Mouse (Mus musculus): ENCODE data around the gene Kazald1. TPM values are rescaled to one million over a fixed set of nuclear protein-coding genes. Genes with fewer than 3 reads are reported as not detected.
A peak's percentile ranks its signal among the peaks of the same experiment; 100 is the strongest.

Gene Kazald1
- polyA plus RNA-seq, 1 experiment, result not detected

GRCm38 (mm10) chr19:45047417-45047934 lies 27.6 kb upstream of the Kazald1 start, which contains the start of gene Sfxn3:
Gene Sfxn3 (plus strand): TSS chr19:45047503.
- Histone ChIP-seq H3K4me3 (ENCODE audit: insufficient read depth, low read depth, low read length) (peak within 1 kb of the TSS; percentile 61), H3K4me1 (ENCODE audit: control insufficient read depth, insufficient read depth, low read length) (peaks cover 31% of the 10 kb centered on the region), H3K27ac (ENCODE audit: insufficient read depth, low read depth, low read length) (peak within 1 kb of the TSS; percentile 96)
- TF ChIP-seq CTCF (IDR thresholded peaks at IDR 0.05; ENCODE audit: insufficient read depth, low read depth, low read length) (peak; percentile 76; the same call in 1 of the 2 replicates), POLR2A (IDR thresholded peaks at IDR 0.05; ENCODE audit: insufficient read depth, low read depth, low read length) (peak; percentile 60)
- WGBS, result under 1% methylated on average over 26 of the region's 26 CpGs

- H3K4me3 ChIP-seq (ENCODE audit: insufficient read depth, low read depth, low read length), result peak overlapping the region; percentile 61
- no peak for TF ChIP-seq CTCF (IDR thresholded peaks at IDR 0.05; ENCODE audit: insufficient read depth, low read depth, low read length)
- TF ChIP-seq POLR2A (IDR thresholded peaks at IDR 0.05; ENCODE audit: insufficient read depth, low read depth, low read length), result no peak
- H3K27ac ChIP-seq (ENCODE audit: insufficient read depth, low read depth, low read length), result peak overlapping the region; percentile 96
- peaks cover 31% of the 10 kb centered on the region for H3K4me1 ChIP-seq (ENCODE audit: control insufficient read depth, insufficient read depth, low read length)
- 2% methylated on average over 11 of the region's 11 CpGs for WGBS
Measured at GRCm38 (mm10) chr19:45047935-45048643, 27.0 kb upstream of the Kazald1 start.

GRCm38 (mm10) chr19:45048644-45049365 lies 26.2 kb upstream of the Kazald1 start:
- Histone ChIP-seq H3K4me3 (ENCODE audit: insufficient read depth, low read depth, low read length) (peak overlapping the region; percentile 61), H3K27ac (ENCODE audit: insufficient read depth, low read depth, low read length) (peak overlapping the region; percentile 96), H3K4me1 (ENCODE audit: control insufficient read depth, insufficient read depth, low read length) (peaks cover 34% of the 10 kb centered on the region)
- TF ChIP-seq POLR2A (IDR thresholded peaks at IDR 0.05; ENCODE audit: insufficient read depth, low read depth, low read length) (no peak), CTCF (IDR thresholded peaks at IDR 0.05; ENCODE audit: insufficient read depth, low read depth, low read length) (no peak)
- 59% methylated on average over 12 of the region's 12 CpGs for WGBS

- no peak for TF ChIP-seq CTCF (IDR thresholded peaks at IDR 0.05; ENCODE audit: insufficient read depth, low read depth, low read length)
- TF ChIP-seq POLR2A (IDR thresholded peaks at IDR 0.05; ENCODE audit: insufficient read depth, low read depth, low read length), result no peak
- 59% methylated on average over 9 of the region's 9 CpGs for WGBS
- H3K27ac ChIP-seq (ENCODE audit: insufficient read depth, low read depth, low read length), result no peak overlapping the region
- H3K4me1 ChIP-seq (ENCODE audit: control insufficient read depth, insufficient read depth, low read length), result peaks cover 36% of the 10 kb centered on the region
- peak overlapping the region; percentile 61; the same call in 1 of the 2 replicates for H3K4me3 ChIP-seq (ENCODE audit: insufficient read depth, low read depth, low read length)
Measured at GRCm38 (mm10) chr19:45049523-45049922, 25.5 kb upstream of the Kazald1 start.

GRCm38 (mm10) chr19:45053451-45053850 lies 21.6 kb upstream of the Kazald1 start:
- TF ChIP-seq CTCF (IDR thresholded peaks at IDR 0.05; ENCODE audit: insufficient read depth, low read depth, low read length) (no peak), POLR2A (IDR thresholded peaks at IDR 0.05; ENCODE audit: insufficient read depth, low read depth, low read length) (no peak)
- peaks cover 43% of the 10 kb centered on the region for H3K4me1 ChIP-seq (ENCODE audit: control insufficient read depth, insufficient read depth, low read length)
- H3K4me3 ChIP-seq (ENCODE audit: insufficient read depth, low read depth, low read length), result no peak overlapping the region
- no peak overlapping the region for H3K27ac ChIP-seq (ENCODE audit: insufficient read depth, low read depth, low read length)
- WGBS, result 89% methylated on average over 8 of the region's 8 CpGs

GRCm38 (mm10) chr19:45054892-45055690 lies 19.9 kb upstream of the Kazald1 start:
- TF ChIP-seq POLR2A (IDR thresholded peaks at IDR 0.05; ENCODE audit: insufficient read depth, low read depth, low read length) (no peak), CTCF (IDR thresholded peaks at IDR 0.05; ENCODE audit: insufficient read depth, low read depth, low read length) (no peak)
- peaks cover 32% of the 10 kb centered on the region for H3K4me1 ChIP-seq (ENCODE audit: control insufficient read depth, insufficient read depth, low read length)
- H3K27ac ChIP-seq (ENCODE audit: insufficient read depth, low read depth, low read length), result peak overlapping the region; percentile 52
- 44% methylated on average over 6 of the region's 6 CpGs for WGBS
- H3K4me3 ChIP-seq (ENCODE audit: insufficient read depth, low read depth, low read length), result no peak overlapping the region

GRCm38 (mm10) chr19:45056364-45056763 lies 18.7 kb upstream of the Kazald1 start:
- peaks cover 24% of the 10 kb centered on the region for H3K4me1 ChIP-seq (ENCODE audit: control insufficient read depth, insufficient read depth, low read length)
- 43% methylated on average over 4 of the region's 4 CpGs for WGBS
- no peak overlapping the region for H3K27ac ChIP-seq (ENCODE audit: insufficient read depth, low read depth, low read length)
- no peak overlapping the region for H3K4me3 ChIP-seq (ENCODE audit: insufficient read depth, low read depth, low read length)
- TF ChIP-seq CTCF (IDR thresholded peaks at IDR 0.05; ENCODE audit: insufficient read depth, low read depth, low read length), result no peak

- peaks cover 24% of the 10 kb centered on the region for H3K4me1 ChIP-seq (ENCODE audit: control insufficient read depth, insufficient read depth, low read length)
- H3K4me3 ChIP-seq (ENCODE audit: insufficient read depth, low read depth, low read length), result no peak overlapping the region
- no peak for TF ChIP-seq CTCF (IDR thresholded peaks at IDR 0.05; ENCODE audit: insufficient read depth, low read depth, low read length)
- no peak for TF ChIP-seq POLR2A (IDR thresholded peaks at IDR 0.05; ENCODE audit: insufficient read depth, low read depth, low read length)
- WGBS, result 69% methylated on average over 7 of the region's 7 CpGs
- H3K27ac ChIP-seq (ENCODE audit: insufficient read depth, low read depth, low read length), result peak overlapping the region; percentile 46; the same call in 1 of the 2 replicates
Measured at GRCm38 (mm10) chr19:45056908-45057698, 17.9 kb upstream of the Kazald1 start.

All from olfactory bulb, adult 2 months (tissue).